Mouse (Mus musculus) left cerebral cortex, adult 8-10 months (tissue): Measurements from ENCODE around the gene Lrrc7. TPM values are rescaled to one million over a fixed set of nuclear protein-coding genes. Genes with fewer than 3 reads are reported as not detected.
A peak's percentile ranks its signal among the peaks of the same experiment; 100 is the strongest.

Experiments
- DNase-seq, 2 experiments: peaks; one replicate each; pipeline ENCODE4 v3.0.0; 2022; ENCODE audit warnings: low spot score in 2 of 2
- total RNA-seq, 4 experiments: library from RNA; stranded (reverse); gene quantifications; 2 replicates each; pipeline ENCODE4 v1.2.4; 2022

The Lrrc7 gene
- 100 to 1,000 TPM in 3 of 4 experiments, 10 to 100 TPM in 1; 99.2 to 125 (median 110) TPM for total RNA-seq

DNA sequence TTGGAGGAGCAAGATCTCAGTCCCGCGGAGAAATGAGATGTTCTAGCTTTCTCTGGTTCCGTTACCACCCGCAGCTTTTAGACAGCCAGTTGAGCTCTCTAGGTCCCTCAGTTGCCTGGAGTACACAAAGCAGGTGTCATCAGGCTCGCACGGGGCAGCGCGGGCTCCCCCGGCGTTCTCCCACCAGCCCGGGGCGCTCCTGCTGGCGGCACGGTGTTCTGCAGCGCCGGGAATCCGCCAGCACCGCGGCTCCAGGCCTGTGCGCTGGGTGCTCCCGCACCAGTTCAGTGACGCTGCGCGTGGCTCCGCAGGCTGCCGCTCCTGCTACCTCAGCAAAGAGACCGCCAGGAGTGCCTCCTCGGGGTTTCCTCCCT is at the start of gene Lrrc7:
Lrrc7 (minus strand) TSS at position 235 of the 374 bp plus-strand sequence.
- DNase-seq: peak; percentile 64 to 81

DNA sequence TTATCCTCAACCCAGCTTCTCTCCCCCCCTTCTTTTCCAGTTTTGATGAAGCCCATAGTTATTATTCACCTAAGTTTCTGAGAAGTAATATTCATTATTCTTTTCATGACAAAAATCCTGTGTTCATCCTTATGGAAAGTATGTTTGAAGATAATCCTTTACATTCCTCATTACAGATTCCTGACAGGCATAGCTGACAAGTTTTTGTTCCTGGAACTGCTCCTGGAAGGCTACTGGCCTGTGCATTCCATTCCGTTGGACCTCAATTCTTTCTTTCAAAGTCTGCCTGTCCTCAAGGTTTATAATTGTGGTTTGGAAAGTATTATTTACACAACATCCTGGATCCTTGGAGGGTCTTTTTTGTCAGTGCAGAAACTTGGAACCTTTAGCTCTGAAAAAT is 45.0 kb upstream of the Lrrc7 start:
- DNase-seq: no peak

DNA sequence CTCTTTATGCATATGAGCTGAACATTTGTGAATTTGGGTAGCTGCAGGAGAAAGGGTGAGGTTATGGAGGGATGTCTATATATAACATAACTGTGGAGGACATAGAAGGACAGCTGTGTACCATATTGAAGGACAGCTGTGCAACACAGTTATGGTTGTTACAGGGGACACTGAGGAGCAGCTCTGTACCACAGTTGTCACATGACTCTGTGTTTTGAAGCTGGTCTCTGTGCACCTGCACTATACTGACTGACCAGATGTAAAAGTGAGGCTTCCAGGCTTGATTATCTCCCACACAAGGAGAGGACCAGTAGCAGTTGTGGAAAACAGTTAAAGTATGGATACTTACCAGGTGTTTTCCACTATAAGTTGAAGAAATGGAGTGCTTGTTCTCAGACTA is 43.3 kb upstream of the Lrrc7 start:
- no peak for DNase-seq

DNA sequence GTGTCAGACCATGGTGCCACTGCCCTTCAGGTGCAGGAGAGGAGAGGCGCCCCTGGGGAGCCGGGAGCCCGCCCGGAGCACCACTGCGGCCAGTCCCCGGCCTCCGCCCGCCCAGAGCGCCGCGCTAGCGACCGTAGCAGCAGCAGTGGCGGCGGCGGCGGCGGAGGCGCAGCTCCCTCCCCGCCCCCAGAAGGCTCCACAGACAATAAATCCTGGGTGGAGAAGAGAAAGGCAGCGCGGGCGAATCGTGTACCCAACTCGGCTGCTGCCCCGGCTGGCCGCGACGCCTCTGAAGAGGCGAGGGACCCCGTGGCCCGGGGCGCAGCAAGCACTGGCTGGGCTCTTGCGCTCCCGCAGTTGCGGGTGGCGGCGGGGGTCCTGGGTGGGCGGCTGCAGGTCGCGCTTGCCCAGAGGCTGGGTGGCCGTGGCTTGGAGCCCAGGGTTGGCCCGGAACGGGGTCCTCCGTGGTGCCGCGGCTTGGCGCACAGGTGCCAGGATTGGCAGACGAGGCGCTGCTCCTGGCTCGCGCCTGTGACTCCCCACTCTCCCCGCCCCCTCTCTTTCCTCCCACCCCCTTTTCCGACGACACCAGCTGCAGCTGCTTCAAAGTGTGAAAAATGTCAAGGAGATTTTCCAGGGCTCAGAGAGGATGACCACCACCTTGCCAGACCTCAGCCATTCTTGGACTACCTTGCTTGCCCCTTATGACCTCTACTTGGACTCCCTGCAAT is 600 bp downstream of the Lrrc7 start:
- peak; percentile 51 to 53 for DNase-seq

DNA sequence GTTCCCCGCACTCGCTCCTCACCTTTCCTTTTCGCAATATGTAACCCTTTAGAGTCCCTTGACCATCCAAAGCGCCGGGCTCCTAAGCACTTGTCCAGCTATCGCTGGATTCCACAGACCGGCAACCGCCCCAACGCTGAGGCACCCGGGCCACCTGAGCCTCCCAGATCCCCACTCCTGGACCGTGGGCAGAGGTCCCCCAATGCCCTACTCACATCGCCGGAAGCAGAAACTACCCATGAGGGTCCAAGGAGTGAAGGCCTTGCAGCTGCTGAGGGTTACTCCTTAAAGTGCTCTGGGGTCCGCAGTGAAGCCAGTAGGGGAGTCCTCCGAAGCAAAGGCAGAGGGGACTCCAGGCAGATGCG is 1.1 kb downstream of the Lrrc7 start:
- no peak for DNase-seq

DNA sequence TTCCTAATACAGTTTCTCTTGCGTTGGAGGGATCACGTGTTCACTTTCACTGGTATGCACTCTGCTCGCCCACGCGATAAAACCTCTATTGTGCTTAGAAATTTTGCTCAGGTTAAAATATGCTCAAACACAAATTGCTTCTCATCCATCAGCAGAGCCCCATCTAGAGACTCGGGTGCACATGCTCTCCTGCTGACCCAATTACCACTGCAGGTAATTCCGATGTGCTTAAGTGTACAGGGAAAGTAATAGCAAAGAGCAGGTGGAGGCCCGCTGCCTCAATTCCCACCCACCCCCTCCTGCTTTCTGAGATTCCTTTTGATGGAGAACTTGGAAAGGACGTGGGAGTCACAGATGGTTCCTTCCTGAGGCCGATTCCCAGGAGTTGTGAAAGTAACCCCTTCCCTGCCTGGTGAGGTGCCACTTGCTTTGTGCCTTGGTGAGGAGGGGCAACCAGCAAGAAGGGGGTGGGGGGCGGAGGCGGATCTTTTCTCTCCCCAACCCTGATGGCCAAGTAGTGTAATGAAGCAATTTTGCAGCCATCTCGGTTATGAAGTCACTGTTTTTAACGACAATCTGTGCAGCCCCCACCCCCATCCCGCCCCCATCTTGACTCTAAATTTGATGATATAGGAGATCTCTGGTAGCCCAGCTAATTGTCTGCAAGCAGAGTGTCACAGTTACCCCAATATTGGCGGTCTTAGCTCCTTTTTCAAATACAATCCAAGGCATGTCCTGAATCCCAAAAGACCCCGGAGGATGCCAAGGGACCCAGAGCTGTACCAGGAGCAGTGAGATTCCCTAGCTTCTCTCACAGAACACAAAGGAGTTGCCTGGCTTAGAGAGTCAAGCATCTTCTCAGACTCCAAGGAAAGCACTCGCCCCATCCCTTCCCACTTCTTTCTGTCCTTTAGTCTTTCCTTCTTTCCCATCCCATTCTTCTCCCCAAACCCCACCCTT is 2.0 kb downstream of the Lrrc7 start:
- DNase-seq: peak in 1 of 2 experiments; percentile 81

DNA sequence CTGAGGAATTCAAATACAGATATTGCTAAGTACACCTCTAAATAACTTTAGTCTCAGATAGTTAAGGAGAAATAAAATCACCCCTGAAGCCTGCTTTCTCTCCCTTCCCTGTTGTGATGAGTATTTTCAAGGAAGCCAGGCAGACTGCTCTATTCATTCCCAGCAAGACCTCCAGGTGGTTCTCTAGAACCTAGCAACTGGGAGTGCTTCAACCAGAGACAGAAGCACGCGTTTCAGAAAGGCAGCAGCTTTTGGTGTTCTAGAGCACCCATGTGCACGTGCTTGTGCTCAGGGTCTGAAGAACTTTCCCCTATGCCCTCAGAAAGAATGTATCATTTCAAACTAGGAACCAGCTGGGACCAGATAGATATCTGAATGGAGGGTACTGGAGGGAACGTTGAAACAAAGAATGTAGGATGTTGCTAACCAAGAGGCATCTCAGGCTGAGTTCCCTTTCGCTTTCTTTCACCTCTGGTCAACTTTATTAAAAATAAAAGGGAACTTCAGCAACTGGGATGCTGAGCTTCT is 2.8 kb downstream of the Lrrc7 start:
- no peak for DNase-seq

DNA sequence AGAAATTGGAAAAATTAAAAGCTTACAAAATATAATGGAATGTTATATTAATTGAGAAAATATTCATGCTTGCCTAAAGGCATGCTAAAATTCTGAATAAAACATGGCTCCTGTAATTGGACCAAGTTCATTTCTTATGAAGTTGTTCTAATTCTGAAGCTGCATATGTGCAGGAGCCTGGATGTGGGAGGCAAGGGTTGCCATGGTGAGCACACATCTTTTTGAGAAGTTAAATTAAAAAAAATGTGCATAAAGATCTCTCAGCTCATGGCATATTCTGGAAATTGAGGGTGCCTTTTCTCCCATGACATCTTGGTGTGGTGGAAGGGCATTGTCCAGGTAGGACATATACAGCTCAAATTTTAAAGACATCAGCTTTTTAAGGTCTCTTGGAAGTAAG is 3.4 kb downstream of the Lrrc7 start:
- DNase-seq: peak in 1 of 2 experiments; percentile 42

DNA sequence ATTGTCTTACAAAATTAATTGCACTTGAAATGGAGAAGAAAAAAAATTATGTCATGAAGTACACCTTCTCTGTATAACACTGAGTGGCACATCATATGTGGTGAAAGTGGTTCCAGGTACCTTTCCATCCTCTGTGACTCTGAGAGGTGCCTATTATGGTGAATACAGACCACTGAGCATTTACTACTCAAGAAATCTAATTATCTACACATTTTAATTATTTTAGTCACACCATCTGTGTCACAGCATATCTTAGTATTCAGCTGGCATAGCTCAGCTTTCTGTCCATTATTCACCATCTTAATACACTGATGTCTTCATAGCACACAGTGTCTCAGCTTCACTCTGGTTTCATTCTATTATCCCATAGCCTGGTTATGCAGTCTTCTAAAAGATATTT is 7.7 kb downstream of the Lrrc7 start:
- no peak for DNase-seq

DNA sequence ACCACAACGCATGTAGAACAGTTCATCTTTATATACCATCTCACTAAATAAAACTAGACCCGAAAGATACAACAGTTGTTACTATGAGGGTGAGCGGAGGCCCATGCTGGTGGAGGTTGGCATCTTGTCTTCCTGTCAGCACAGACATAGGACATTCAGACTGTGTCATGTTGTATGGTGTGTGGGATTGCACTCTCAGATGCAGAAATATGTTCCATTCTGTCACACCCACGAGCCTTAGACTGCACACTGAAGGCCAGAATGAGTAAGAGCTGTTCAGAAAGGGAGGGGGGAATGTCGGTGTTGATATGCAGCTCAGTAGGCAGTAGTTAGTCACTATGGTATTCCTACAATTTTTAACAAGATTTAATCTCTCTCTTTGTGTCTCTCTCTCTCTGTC is 9.9 kb downstream of the Lrrc7 start:
- DNase-seq: peak in 1 of 2 experiments; percentile 81

DNA sequence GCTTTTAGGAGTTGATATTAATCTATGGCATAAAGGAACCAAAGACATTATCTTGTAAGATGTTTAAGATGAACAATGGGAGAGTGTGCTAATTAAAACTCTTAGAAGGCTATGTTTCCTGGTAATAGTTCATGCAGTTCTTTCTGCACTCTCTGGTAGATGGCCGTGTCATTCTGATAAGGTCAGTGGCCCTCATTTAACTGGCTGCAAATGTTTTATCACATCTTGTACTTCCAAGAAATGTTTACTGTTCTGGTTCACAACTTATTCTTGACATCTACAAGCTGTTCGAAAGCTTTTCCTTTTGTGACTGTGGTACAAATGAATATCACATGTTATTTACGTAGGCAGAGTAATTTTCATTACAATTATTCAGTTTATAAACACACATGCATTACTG is 18.5 kb downstream of the Lrrc7 start:
- no peak for DNase-seq

DNA sequence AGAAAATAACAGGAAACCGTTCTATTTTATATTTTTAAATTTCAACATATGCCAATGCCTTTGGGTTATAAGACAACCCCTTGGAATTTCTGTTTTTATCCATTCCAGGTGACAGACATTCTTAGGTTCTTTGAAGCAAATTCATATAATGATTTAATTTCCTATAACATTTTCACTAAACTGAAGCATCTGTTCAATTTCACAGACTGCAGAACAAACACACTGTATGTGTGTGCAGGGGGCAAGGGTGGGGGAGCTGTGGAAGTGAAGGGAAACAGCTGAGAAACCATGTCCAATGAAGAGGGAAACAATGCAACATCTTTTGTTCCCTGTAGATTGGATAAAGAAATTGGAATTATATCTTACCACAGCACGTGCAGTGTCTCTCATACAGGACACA is 29.2 kb downstream of the Lrrc7 start:
- no peak for DNase-seq

DNA sequence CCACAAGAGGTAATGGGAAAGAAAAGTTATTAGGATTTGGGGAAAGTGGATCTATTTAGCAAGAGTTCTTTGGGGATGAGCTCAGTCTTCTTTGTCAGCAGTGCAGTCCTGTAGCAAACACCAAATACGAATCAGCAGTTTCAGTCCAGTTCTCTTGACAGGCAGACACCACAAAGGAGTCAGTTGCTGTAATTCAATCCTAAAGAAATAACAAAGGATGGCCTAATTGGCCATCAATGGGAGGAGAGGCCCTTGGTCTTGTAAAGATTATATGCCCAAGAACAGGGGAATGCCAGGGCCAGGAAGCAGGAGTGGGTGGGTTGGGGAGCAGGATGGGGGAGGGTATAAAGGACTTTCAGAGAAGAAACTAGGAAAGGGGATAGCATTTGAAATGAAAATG is 33.5 kb downstream of the Lrrc7 start:
- no peak for DNase-seq

DNA sequence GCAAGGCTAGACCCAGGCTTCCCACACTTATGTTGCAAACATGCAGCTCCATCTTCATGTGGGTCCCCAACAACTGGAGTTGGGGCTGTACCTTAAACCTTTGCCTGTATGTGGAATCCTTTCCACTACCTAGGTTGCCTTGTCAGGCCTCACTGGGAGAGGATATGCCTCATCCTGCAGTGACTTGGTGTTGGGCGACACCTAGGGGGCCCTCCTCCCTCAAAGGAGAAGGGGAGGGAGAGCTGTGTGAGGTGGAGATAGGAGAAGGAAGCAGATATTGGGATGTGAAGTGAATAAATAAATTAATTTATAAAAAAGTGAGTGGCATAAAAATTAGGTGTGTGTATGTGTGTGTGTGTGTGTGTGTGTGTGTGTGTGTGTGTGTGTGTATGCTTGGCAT is 68.3 kb downstream of the Lrrc7 start:
- no peak for DNase-seq

DNA sequence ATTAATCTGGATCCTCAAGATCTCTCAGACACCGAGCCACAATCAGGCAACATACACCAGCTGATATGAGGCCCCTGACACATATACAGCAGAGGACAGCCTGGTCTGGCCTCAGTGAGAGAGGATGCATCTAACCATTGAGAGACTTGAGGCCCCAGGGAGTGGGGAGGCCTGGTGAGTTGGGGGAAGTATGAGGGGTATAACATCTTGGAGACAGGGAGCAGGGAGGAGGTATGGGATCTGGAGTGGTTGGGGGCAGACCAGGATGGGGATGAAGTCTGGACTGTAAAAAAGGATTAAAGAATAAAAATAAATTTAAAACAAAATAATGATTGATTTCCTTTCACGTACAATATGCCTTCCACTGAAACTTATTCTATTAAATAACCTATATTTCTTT is 82.3 kb downstream of the Lrrc7 start:
- DNase-seq: no peak

DNA sequence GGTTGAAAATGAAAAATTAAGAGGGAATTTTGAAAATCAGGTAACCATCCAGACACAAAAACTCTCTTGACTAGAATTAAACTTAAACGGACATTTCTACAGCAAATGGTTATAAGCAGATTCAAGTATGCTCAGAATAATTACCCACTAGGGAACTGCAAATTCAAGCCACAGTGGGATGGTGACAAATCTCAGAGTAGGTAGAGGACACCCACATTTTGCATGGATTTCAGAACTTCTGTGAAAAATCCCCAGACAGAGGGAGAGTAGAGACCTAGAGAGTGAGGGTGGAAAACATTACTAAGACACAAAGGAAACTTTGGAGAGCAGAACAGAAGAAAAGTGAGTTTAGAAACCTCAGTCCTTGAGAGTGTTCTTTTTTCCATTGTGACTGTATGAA is 161.4 kb downstream of the Lrrc7 start:
- no peak for DNase-seq

DNA sequence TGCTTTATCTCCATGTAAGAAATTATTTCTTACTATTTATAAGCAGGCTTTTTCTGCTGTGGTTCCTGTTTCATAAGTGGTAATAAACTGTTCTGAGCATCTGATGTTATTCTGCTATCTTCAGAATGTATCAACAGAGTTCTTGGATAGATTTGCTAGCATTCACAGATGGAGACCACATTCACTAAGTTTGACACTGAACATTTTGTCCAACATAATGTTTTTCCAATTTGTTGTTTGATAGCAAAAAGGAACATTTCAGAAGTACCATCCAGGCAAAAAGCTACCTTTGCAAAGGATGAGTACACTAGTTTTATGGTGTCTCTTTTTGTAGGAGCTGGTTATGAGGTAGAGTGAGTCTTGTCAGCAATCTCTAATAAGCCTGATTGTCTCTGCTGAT is 170.5 kb downstream of the Lrrc7 start:
- no peak for DNase-seq

DNA sequence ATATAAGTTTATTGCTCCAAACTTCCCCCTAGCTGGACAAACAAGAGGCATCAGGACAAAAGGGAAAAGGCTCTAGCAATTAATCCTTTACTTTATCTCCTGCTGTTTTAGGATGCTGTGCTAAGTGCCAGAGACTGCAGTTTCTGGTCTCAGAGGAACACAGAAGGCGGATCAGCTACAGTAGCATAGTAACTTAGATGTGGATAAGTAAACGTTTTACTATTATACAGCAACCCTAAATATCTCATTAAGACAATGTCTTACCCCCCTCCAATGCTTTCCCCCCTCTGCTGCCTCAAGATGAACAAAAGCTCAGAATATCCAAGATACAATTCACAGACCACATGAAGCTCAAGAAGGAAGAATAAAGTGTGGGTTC is 174.0 kb downstream of the Lrrc7 start:
- DNase-seq: no peak

DNA sequence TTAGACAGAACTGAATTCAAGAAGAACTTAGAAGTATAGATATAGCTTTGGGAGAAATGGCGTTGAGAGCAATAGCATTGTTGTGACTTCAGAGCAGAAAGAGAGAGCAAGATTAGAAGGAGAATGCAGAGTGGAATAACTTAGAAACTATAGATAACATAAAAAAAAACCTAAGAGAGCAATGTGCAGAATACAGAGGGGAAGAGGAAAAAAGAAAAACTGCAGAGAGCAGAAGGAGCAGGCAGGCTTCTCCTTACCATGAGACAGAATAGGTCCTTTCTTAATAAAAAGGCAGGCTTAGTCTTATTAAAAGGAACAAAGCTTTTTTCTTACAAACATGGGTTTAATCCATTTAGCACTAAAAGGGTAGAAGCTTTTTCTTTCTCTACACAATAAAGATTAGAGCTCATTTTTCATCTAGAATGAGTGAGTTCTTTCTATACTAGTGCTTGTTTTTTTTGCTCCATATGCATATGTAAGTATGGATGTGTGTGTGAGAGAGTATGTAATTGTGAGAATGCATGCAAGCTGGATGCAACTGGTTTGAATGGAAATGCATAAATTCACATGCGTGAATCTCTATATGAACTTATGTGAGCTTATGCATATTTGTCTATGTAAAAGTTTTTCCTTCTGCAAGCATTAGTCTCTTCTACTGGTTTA is 174.5 kb downstream of the Lrrc7 start:
- DNase-seq: no peak

DNA sequence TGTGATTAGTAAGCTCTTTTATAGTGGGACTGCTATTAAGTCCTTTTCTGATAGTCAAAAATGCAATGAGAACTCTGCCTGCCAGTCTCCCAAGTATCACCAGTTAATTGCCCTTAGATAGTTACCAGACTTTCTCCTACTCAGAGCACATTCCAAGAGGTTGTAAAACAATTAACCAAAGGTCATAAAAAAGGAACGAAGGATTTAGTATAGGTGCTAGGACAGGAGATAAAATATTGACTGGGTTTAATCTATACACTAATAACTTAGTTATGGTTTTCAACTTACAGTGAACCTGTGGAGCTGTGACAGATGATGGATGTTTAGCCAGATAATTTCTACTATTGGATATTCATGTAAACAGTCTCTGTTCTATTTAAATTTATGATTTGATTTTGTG is 175.2 kb downstream of the Lrrc7 start:
- no peak for DNase-seq

DNA sequence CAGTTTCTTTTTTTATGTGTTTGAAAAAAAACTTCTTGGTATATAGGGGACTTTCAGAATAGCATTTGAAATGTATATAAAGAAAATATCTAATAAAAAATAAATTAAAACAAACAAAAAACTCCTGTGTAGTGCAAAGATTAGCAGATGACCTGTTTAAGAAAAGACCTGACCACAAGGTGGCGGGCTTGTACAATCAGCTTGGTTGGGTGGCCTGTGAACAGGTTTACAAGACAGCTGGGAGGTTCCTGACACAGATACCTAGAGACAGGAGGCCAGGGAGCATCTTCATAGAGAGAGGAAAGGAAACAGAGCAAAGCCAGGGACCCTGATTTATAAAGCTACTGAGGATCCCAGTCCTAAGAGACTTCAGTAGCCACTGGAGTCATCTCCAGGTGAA is 186.1 kb downstream of the Lrrc7 start:
- DNase-seq: no peak

DNA sequence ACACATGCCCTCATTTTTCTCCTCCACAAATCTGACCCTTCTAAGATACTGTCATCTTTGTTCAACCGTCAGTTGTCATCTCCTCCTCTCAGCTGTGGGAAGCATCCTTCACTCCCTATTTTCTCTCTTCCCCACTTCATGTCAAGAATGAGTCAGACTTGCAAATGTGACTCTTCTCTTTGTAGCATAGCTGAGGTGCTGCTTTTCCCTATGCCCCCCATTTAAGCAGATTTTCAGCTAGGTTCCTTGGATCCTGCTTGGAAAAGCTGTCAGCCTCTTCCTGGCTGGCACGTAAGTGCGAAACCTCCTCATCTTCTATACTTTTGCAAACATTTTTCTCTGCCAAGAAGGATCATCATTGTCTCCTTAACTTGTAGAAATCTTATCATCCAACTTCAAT is 192.9 kb downstream of the Lrrc7 start:
- DNase-seq: peak in 1 of 2 experiments; percentile 59
